ENCODE assay signal across 15 mouse cellular contexts in genomic region chr11:113230410-113231132, GRCm38 (mm10).
A peak's percentile ranks its signal among the peaks of the same experiment; 100 is the strongest.
DNase-seq lines count a peak whose midpoint lies in the region; ATAC-seq lines count a peak whose summit lies in the region.
"Had no signal": no experiment of that assay in that cellular context is flagged by ENCODE, and none has a peak within 500 bp of the region (broad histone marks: within the 10 kb centered on the region; RNA-seq: fewer than 3 reads in every experiment).

No protein-coding gene starts in this region.

- no peak overlapping the region for H3K4me2 ChIP-seq in midbrain, embryonic 13.5 days (replicated peaks)
- H3K4me2 ChIP-seq: embryonic facial prominence, embryonic 13.5 days; heart, embryonic 11.5 days; intestine, embryonic 15.5 days; limb, embryonic 15.5 days had no signal

- no peak overlapping the region for H3K4me3 ChIP-seq in hindbrain, embryonic 10.5 days
- no peak overlapping the region for H3K4me3 ChIP-seq in midbrain, embryonic 13.5 days (replicated peaks)
- H3K4me3 ChIP-seq: embryonic facial prominence, embryonic 13.5 days; intestine, embryonic 15.5 days; limb, embryonic 15.5 days had no signal

- peaks cover 30% of the 10 kb centered on the region for H3K4me1 ChIP-seq in hindbrain, embryonic 10.5 days (replicated peaks)
- peaks cover 16% of the 10 kb centered on the region for H3K4me1 ChIP-seq in midbrain, embryonic 13.5 days (replicated peaks)

- no peak overlapping the region for H3K9ac ChIP-seq in midbrain, embryonic 13.5 days (replicated peaks)
- H3K9ac ChIP-seq: embryonic facial prominence, embryonic 13.5 days; intestine, embryonic 15.5 days; limb, embryonic 15.5 days; liver, postnatal 0 days had no signal

- H3K9me3 ChIP-seq in hindbrain, embryonic 10.5 days = no peaks in the 10 kb centered on the region
- no peaks in the 10 kb centered on the region for H3K9me3 ChIP-seq in midbrain, embryonic 13.5 days
- H3K9me3 ChIP-seq: embryonic facial prominence, embryonic 13.5 days; intestine, embryonic 15.5 days; limb, embryonic 15.5 days had no signal

- 62% methylated on average over 6 of the region's 6 CpGs for WGBS in hindbrain, embryonic 10.5 days
- 44% methylated on average over 6 of the region's 6 CpGs for whole genome bisulfite sequencing in midbrain, embryonic 13.5 days

- H3K36me3 ChIP-seq in hindbrain, embryonic 10.5 days = no peaks in the 10 kb centered on the region
- H3K36me3 ChIP-seq in midbrain, embryonic 13.5 days = no peaks in the 10 kb centered on the region
- H3K36me3 ChIP-seq: embryonic facial prominence, embryonic 13.5 days; intestine, embryonic 15.5 days; limb, embryonic 15.5 days had no signal

- peaks cover 15% of the 10 kb centered on the region for H3K27me3 ChIP-seq in hindbrain, embryonic 10.5 days (ENCODE audit: insufficient read depth, poor library complexity, severe bottlenecking)
- peaks cover 56% of the 10 kb centered on the region for H3K27me3 ChIP-seq in midbrain, embryonic 13.5 days
- H3K27me3 ChIP-seq: embryonic facial prominence, embryonic 13.5 days; intestine, embryonic 15.5 days; limb, embryonic 15.5 days had no signal

- DNase-seq in retina, postnatal 1 day = peak; percentile 62
- no peak for DNase-seq in retina, embryonic 14.5 days (ENCODE audit: low spot score)
- peak; percentile 35 for DNase-seq in hindbrain, embryonic 10.5 days (ENCODE audit: low spot score)
- no peak for DNase-seq in thymus, postnatal 10 days (ENCODE audit: low spot score in 2 of 2)
- no peak for DNase-seq in right cerebral cortex, postnatal 25 days
- DNase-seq: adrenal gland, postnatal 10 days; gastrocnemius, postnatal 25 days; liver, postnatal 0 days had no signal

- H3K27ac ChIP-seq in hindbrain, embryonic 10.5 days = peak overlapping the region; percentile 30; the same call in 1 of the 2 replicates
- no peak overlapping the region; the same call in 1 of the 2 replicates for H3K27ac ChIP-seq in midbrain, embryonic 13.5 days
- H3K27ac ChIP-seq: embryonic facial prominence, embryonic 13.5 days; intestine, embryonic 15.5 days; kidney, postnatal 0 days; limb, embryonic 15.5 days had no signal

- ATAC-seq in midbrain, embryonic 13.5 days = peak; percentile 77
- no peak for ATAC-seq in erythroid progenitor cell, adult 5-6 weeks (replicated peaks; ENCODE audit: low FRiP score, poor library complexity, severe bottlenecking)
- ATAC-seq: intestine, embryonic 15.5 days; liver, postnatal 0 days had no signal

Comparison
In these comparisons a context has a peak if more than half of its experiments do, and no peak if none do; other contexts are left out.
1. DNase-seq: peak in retina, postnatal 1 day (single experiment) and hindbrain, embryonic 10.5 days (single experiment); none in retina, embryonic 14.5 days (single experiment), thymus, postnatal 10 days (0 of 2) and right cerebral cortex, postnatal 25 days (single experiment).